Comparison of ENCODE assay signal across 11 mouse cellular contexts in genomic region chr14:120287987-120288275, GRCm38 (mm10). TPM values are rescaled to one million over a fixed set of nuclear protein-coding genes. Genes with fewer than 3 reads are reported as not detected.
DNase-seq lines count a peak whose midpoint lies in the region; ATAC-seq and TF ChIP-seq lines count a peak whose summit lies in the region.
"Had no signal": no experiment of that assay in that cellular context is flagged by ENCODE, and none has a peak within 500 bp of the region (broad histone marks: within the 10 kb centered on the region; RNA-seq: fewer than 3 reads in every experiment).

No protein-coding gene starts in this region.

- no peak overlapping the region for H3K4me3 ChIP-seq in heart, embryonic 16.5 days (ENCODE audit: low read length)
- no peak overlapping the region for H3K4me3 ChIP-seq in lung, embryonic 14.5 days (ENCODE audit: low read depth, low read length)
- no peak overlapping the region for H3K4me3 ChIP-seq in embryonic facial prominence, embryonic 11.5 days (ENCODE audit: low read depth, low read length)
- H3K4me3 ChIP-seq in limb, embryonic 15.5 days: no peak overlapping the region

- TF ChIP-seq CTCF in lung, embryonic 14.5 days (IDR thresholded peaks at IDR 0.05; ENCODE audit: low read depth): no peak

- peak overlapping the region; percentile 58 for H3K9ac ChIP-seq in heart, embryonic 16.5 days (ENCODE audit: low read length)
- no peak overlapping the region for H3K9ac ChIP-seq in lung, embryonic 14.5 days
- no peak overlapping the region for H3K9ac ChIP-seq in embryonic facial prominence, embryonic 11.5 days (replicated peaks; ENCODE audit: low read length)
- H3K9ac ChIP-seq in limb, embryonic 15.5 days: no peak overlapping the region

- H3K4me1 ChIP-seq in heart, embryonic 16.5 days (ENCODE audit: control insufficient read depth, insufficient read depth, low read length): peaks cover 87% of the 10 kb centered on the region
- H3K4me1 ChIP-seq in lung, embryonic 14.5 days (ENCODE audit: insufficient read depth): peaks cover 25% of the 10 kb centered on the region
- peaks cover 13% of the 10 kb centered on the region for H3K4me1 ChIP-seq in embryonic facial prominence, embryonic 11.5 days (ENCODE audit: control insufficient read depth, insufficient read depth, low read length)
- peaks cover 85% of the 10 kb centered on the region for H3K4me1 ChIP-seq in limb, embryonic 15.5 days

- H3K27ac ChIP-seq in heart, embryonic 16.5 days (ENCODE audit: low read length): peak overlapping the region; percentile 76
- H3K27ac ChIP-seq in lung, embryonic 14.5 days (ENCODE audit: low read depth): peak overlapping the region; percentile 70
- peak overlapping the region; percentile 68 for H3K27ac ChIP-seq in embryonic facial prominence, embryonic 11.5 days (replicated peaks; ENCODE audit: low read depth, low read length)
- H3K27ac ChIP-seq in limb, embryonic 15.5 days: peak overlapping the region; percentile 78

- no peak for ATAC-seq in heart, embryonic 16.5 days (replicated peaks; ENCODE audit: extremely low read depth, insufficient read depth, low FRiP score)
- no peak for ATAC-seq in lung, embryonic 14.5 days (ENCODE audit: insufficient read depth)
- no peak for ATAC-seq in embryonic facial prominence, embryonic 11.5 days (replicated peaks; ENCODE audit: insufficient number of reproducible peaks, low FRiP score, low TSS enrichment, low read depth)
- ATAC-seq in limb, embryonic 15.5 days (ENCODE audit: insufficient number of reproducible peaks, low FRiP score, low TSS enrichment, low read depth): no peak

- no peak for DNase-seq in heart, adult 9 months (ENCODE audit: low spot score in 2 of 2)
- no peak for DNase-seq in lung, embryonic 14.5 days
- DNase-seq in lung, adult 18-20 months: no peak
- no peak for DNase-seq in embryonic facial prominence, embryonic 11.5 days (ENCODE audit: low spot score)
- no peak for DNase-seq in right cerebral cortex, adult 18-20 months
- DNase-seq in c-Kit-positive CD71-positive TER-119-positive erythroid progenitor cells, embryonic 14.5 days (ENCODE audit: low spot score): no peak
- DNase-seq: adrenal gland, postnatal 25 days; cerebellum, adult 9-10 months; lung, postnatal 10 days had no signal

- H3K4me2 ChIP-seq in heart, embryonic 16.5 days (ENCODE audit: low read depth, low read length): no peak overlapping the region; the same call in 1 of the 2 replicates
- H3K4me2 ChIP-seq in lung, embryonic 14.5 days: no peak overlapping the region
- H3K4me2 ChIP-seq in embryonic facial prominence, embryonic 11.5 days (ENCODE audit: low read depth, low read length): no peak overlapping the region
- H3K4me2 ChIP-seq in limb, embryonic 15.5 days: 0 out of 2 replicates have a peak overlapping the region, but pooled peaks have one; percentile 12

- peaks cover 7% of the 10 kb centered on the region; the same call in 1 of the 2 replicates for H3K36me3 ChIP-seq in heart, embryonic 16.5 days (ENCODE audit: control insufficient read depth, insufficient read depth)
- peaks cover 21% of the 10 kb centered on the region; the same call in 1 of the 2 replicates for H3K36me3 ChIP-seq in lung, embryonic 14.5 days (ENCODE audit: insufficient read depth)
- no peaks in the 10 kb centered on the region for H3K36me3 ChIP-seq in embryonic facial prominence, embryonic 11.5 days (replicated peaks; ENCODE audit: control insufficient read depth, insufficient read depth, low read depth, low read length)
- H3K36me3 ChIP-seq in limb, embryonic 15.5 days: peaks cover 12% of the 10 kb centered on the region

- no peaks in the 10 kb centered on the region for H3K9me3 ChIP-seq in heart, embryonic 16.5 days (replicated peaks; ENCODE audit: control insufficient read depth, low read length)
- H3K9me3 ChIP-seq in lung, embryonic 14.5 days (ENCODE audit: low read depth, low read length): no peaks in the 10 kb centered on the region
- no peaks in the 10 kb centered on the region for H3K9me3 ChIP-seq in embryonic facial prominence, embryonic 11.5 days (replicated peaks; ENCODE audit: control insufficient read depth, low read length)
- no peaks in the 10 kb centered on the region for H3K9me3 ChIP-seq in limb, embryonic 15.5 days

- H3K27me3 ChIP-seq in heart, embryonic 16.5 days (ENCODE audit: control insufficient read depth, insufficient read depth, low read length): no peaks in the 10 kb centered on the region
- H3K27me3 ChIP-seq in lung, embryonic 14.5 days (ENCODE audit: insufficient read depth, low read length): no peaks in the 10 kb centered on the region
- H3K27me3 ChIP-seq in embryonic facial prominence, embryonic 11.5 days (ENCODE audit: control insufficient read depth, insufficient read depth, low read length): no peaks in the 10 kb centered on the region
- H3K27me3 ChIP-seq in limb, embryonic 15.5 days: no peaks in the 10 kb centered on the region

RNA-seq across cellular contexts. Expression of gene Mbnl2, which starts 12.5 kb away (rescaled TPM):
- 129 and 142 TPM in 2 replicates for polyA plus RNA-seq in heart, embryonic 16.5 days (2015; fragmentation: Nextera tagmentation; extraction: Ambion mirVana)
- polyA plus RNA-seq in lung, embryonic 14.5 days (2014; fragmentation: Nextera tagmentation; extraction: Ambion mirVana): 110 and 119 TPM in 2 replicates
- polyA plus RNA-seq in embryonic facial prominence, embryonic 11.5 days (2014; fragmentation: Nextera tagmentation; extraction: Ambion mirVana): 74.3 and 76.0 TPM in 2 replicates
- 163 and 180 TPM in 2 replicates for polyA plus RNA-seq in limb, embryonic 15.5 days (2015; fragmentation: Nextera tagmentation; extraction: Ambion mirVana)
